ENCODE assay signal across 9 mouse cellular contexts in genomic region chr1:75262969-75263951, GRCm38 (mm10). TPM values are rescaled to one million over a fixed set of nuclear protein-coding genes. Genes with fewer than 3 reads are reported as not detected.
A peak's percentile ranks its signal among the peaks of the same experiment; 100 is the strongest.
DNase-seq lines count a peak whose midpoint lies in the region; ATAC-seq lines count a peak whose summit lies in the region.
"Had no signal": no experiment of that assay in that cellular context is flagged by ENCODE, and none has a peak within 500 bp of the region (broad histone marks: within the 10 kb centered on the region; RNA-seq: fewer than 3 reads in every experiment).

No protein-coding gene starts in this region.

- H3K36me3 ChIP-seq in heart, embryonic 13.5 days = no peaks in the 10 kb centered on the region
- H3K36me3 ChIP-seq in embryonic facial prominence, embryonic 14.5 days (ENCODE audit: control insufficient read depth, insufficient read depth, low read length) = no peaks in the 10 kb centered on the region
- H3K36me3 ChIP-seq in hindbrain, embryonic 16.5 days (ENCODE audit: control insufficient read depth, insufficient read depth, low read length) = no peaks in the 10 kb centered on the region
- H3K36me3 ChIP-seq in liver, embryonic 13.5 days = no peaks in the 10 kb centered on the region
- no peaks in the 10 kb centered on the region for H3K36me3 ChIP-seq in neural tube, embryonic 11.5 days (ENCODE audit: control insufficient read depth, insufficient read depth, low read length)
- H3K36me3 ChIP-seq: limb, embryonic 13.5 days had no signal

- H3K4me2 ChIP-seq in heart, embryonic 13.5 days = peak overlapping the region; percentile 51
- no peak overlapping the region for H3K4me2 ChIP-seq in embryonic facial prominence, embryonic 14.5 days (ENCODE audit: low read depth, low read length)
- H3K4me2 ChIP-seq in hindbrain, embryonic 16.5 days (ENCODE audit: low read length) = peak overlapping the region; percentile 56
- H3K4me2 ChIP-seq in liver, embryonic 13.5 days = 0 out of 2 replicates have a peak overlapping the region, but pooled peaks have one; percentile 6
- peak overlapping the region; percentile 53 for H3K4me2 ChIP-seq in neural tube, embryonic 11.5 days (ENCODE audit: low read depth)

- H3K4me1 ChIP-seq in heart, embryonic 13.5 days = no peaks in the 10 kb centered on the region
- no peaks in the 10 kb centered on the region for H3K4me1 ChIP-seq in embryonic facial prominence, embryonic 14.5 days (ENCODE audit: control insufficient read depth, insufficient read depth, low read length)
- no peaks in the 10 kb centered on the region; the same call in 1 of the 2 replicates for H3K4me1 ChIP-seq in hindbrain, embryonic 16.5 days (ENCODE audit: control insufficient read depth, insufficient read depth, low read depth, low read length)
- peaks cover 3% of the 10 kb centered on the region; the same call in 1 of the 2 replicates for H3K4me1 ChIP-seq in liver, embryonic 13.5 days (replicated peaks)
- peaks cover 4% of the 10 kb centered on the region; the same call in 1 of the 2 replicates for H3K4me1 ChIP-seq in neural tube, embryonic 11.5 days (ENCODE audit: control insufficient read depth, insufficient read depth, low read length)
- H3K4me1 ChIP-seq: limb, embryonic 13.5 days had no signal

- H3K27me3 ChIP-seq in heart, embryonic 13.5 days (replicated peaks) = peaks cover 76% of the 10 kb centered on the region
- peaks cover 53% of the 10 kb centered on the region for H3K27me3 ChIP-seq in embryonic facial prominence, embryonic 14.5 days (replicated peaks; ENCODE audit: control insufficient read depth, insufficient read depth, low read length)
- peaks cover 3% of the 10 kb centered on the region; the same call in 1 of the 2 replicates for H3K27me3 ChIP-seq in hindbrain, embryonic 16.5 days (replicated peaks; ENCODE audit: control insufficient read depth, insufficient read depth, low read length)
- peaks cover 65% of the 10 kb centered on the region for H3K27me3 ChIP-seq in liver, embryonic 13.5 days
- H3K27me3 ChIP-seq in neural tube, embryonic 11.5 days (ENCODE audit: control insufficient read depth, insufficient read depth, low read length) = peaks cover 32% of the 10 kb centered on the region

- 3% methylated on average over 40 of the region's 40 CpGs for WGBS in heart, embryonic 13.5 days
- WGBS in embryonic facial prominence, embryonic 14.5 days = 1% methylated on average over 33 of the region's 40 CpGs
- WGBS in hindbrain, embryonic 16.5 days = 1% methylated on average over 40 of the region's 40 CpGs
- WGBS in liver, embryonic 13.5 days (ENCODE audit: insufficient replicate concordance) = 3% methylated on average over 40 of the region's 40 CpGs
- WGBS in neural tube, embryonic 11.5 days = 1% methylated on average over 39 of the region's 40 CpGs

- no peaks in the 10 kb centered on the region for H3K9me3 ChIP-seq in heart, embryonic 13.5 days
- H3K9me3 ChIP-seq in embryonic facial prominence, embryonic 14.5 days (ENCODE audit: control insufficient read depth, low read length) = no peaks in the 10 kb centered on the region
- H3K9me3 ChIP-seq in hindbrain, embryonic 16.5 days (ENCODE audit: control insufficient read depth, low read length) = no peaks in the 10 kb centered on the region
- no peaks in the 10 kb centered on the region for H3K9me3 ChIP-seq in liver, embryonic 13.5 days (replicated peaks)
- no peaks in the 10 kb centered on the region for H3K9me3 ChIP-seq in neural tube, embryonic 11.5 days (ENCODE audit: control insufficient read depth, low read length)
- H3K9me3 ChIP-seq: limb, embryonic 13.5 days had no signal

- no peak overlapping the region for H3K9ac ChIP-seq in heart, embryonic 13.5 days
- H3K9ac ChIP-seq in embryonic facial prominence, embryonic 14.5 days (ENCODE audit: low read depth, low read length) = no peak overlapping the region
- peak overlapping the region; percentile 76 for H3K9ac ChIP-seq in hindbrain, embryonic 16.5 days (ENCODE audit: low read depth, low read length)
- H3K9ac ChIP-seq in liver, embryonic 13.5 days = no peak overlapping the region
- peak overlapping the region; percentile 41; the same call in 1 of the 2 replicates for H3K9ac ChIP-seq in neural tube, embryonic 11.5 days (ENCODE audit: low read length)
- H3K9ac ChIP-seq: limb, embryonic 13.5 days had no signal

- DNase-seq in heart, adult 11 months = no peak
- peak; percentile 87 for DNase-seq in ZHBTc4 (ENCODE audit: low read depth, low spot score)
- DNase-seq in embryonic facial prominence, embryonic 14.5 days (ENCODE audit: low spot score) = peak; percentile 85
- peak; percentile 55 for DNase-seq in liver, embryonic 13.5 days
- peak; percentile 72 for DNase-seq in neural tube, embryonic 11.5 days (ENCODE audit: low spot score)
- DNase-seq in thymus, postnatal 14 days = peak; percentile 62

- peak overlapping the region; percentile 29 for H3K4me3 ChIP-seq in heart, embryonic 13.5 days
- peak overlapping the region; percentile 15; the same call in 1 of the 2 replicates for H3K4me3 ChIP-seq in embryonic facial prominence, embryonic 14.5 days (ENCODE audit: low read depth, low read length)
- peak overlapping the region; percentile 71 for H3K4me3 ChIP-seq in hindbrain, embryonic 16.5 days (ENCODE audit: low read length)
- 0 out of 2 replicates have a peak overlapping the region, but pooled peaks have one; percentile 1 for H3K4me3 ChIP-seq in liver, embryonic 13.5 days (replicated peaks)
- H3K4me3 ChIP-seq in neural tube, embryonic 11.5 days (ENCODE audit: low read depth, low read length) = peak overlapping the region; percentile 38
- H3K4me3 ChIP-seq: limb, embryonic 13.5 days had no signal

- no peak overlapping the region for H3K27ac ChIP-seq in heart, embryonic 13.5 days (replicated peaks)
- H3K27ac ChIP-seq in embryonic facial prominence, embryonic 14.5 days (replicated peaks; ENCODE audit: low read depth, low read length) = no peak overlapping the region
- H3K27ac ChIP-seq in hindbrain, embryonic 16.5 days (ENCODE audit: low read depth, low read length) = peak overlapping the region; percentile 64; the same call in 1 of the 2 replicates
- no peak overlapping the region for H3K27ac ChIP-seq in liver, embryonic 13.5 days
- H3K27ac ChIP-seq in neural tube, embryonic 11.5 days (ENCODE audit: low read depth, low read length) = no peak overlapping the region
- H3K27ac ChIP-seq: limb, embryonic 13.5 days had no signal

- ATAC-seq in heart, embryonic 13.5 days (ENCODE audit: extremely low read depth, insufficient number of reproducible peaks, low FRiP score, low TSS enrichment) = no peak
- ATAC-seq in embryonic facial prominence, embryonic 14.5 days (ENCODE audit: low read depth) = peak; percentile 44; the same call in 1 of the 2 replicates
- peak; percentile 76 for ATAC-seq in hindbrain, embryonic 16.5 days
- no peak for ATAC-seq in liver, embryonic 13.5 days (ENCODE audit: low read depth)
- ATAC-seq in neural tube, embryonic 11.5 days (ENCODE audit: insufficient read depth, low FRiP score, low TSS enrichment) = no peak

RNA-seq across cellular contexts. Expression of gene Ptprn, which starts 1.0 kb away (rescaled TPM):
- 0.40 and 0.87 TPM in 2 replicates for polyA plus RNA-seq in heart, embryonic 13.5 days (2015; fragmentation: Nextera tagmentation; extraction: Ambion mirVana)
- polyA plus RNA-seq in embryonic facial prominence, embryonic 14.5 days (2014; fragmentation: Nextera tagmentation; extraction: Ambion mirVana) = 2.0 and 2.9 TPM in 2 replicates
- polyA plus RNA-seq in hindbrain, embryonic 16.5 days (2015; fragmentation: Nextera tagmentation; extraction: Ambion mirVana) = 36.9 and 40.6 TPM in 2 replicates
- 0.17 and 0.24 TPM in 2 replicates for polyA plus RNA-seq in liver, embryonic 13.5 days (2015; fragmentation: Nextera tagmentation; extraction: Ambion mirVana)
- polyA plus RNA-seq in neural tube, embryonic 11.5 days (2014; fragmentation: Nextera tagmentation; extraction: Ambion mirVana) = 4.4 and 6.0 TPM in 2 replicates

RNA-seq across cellular contexts. Expression of gene Resp18, which starts 15.0 kb away (rescaled TPM):
- 0.75 TPM in 1 of 2 replicates, not detected in the other for polyA plus RNA-seq in heart, embryonic 13.5 days (2015; fragmentation: Nextera tagmentation; extraction: Ambion mirVana)
- polyA plus RNA-seq in embryonic facial prominence, embryonic 14.5 days (2014; fragmentation: Nextera tagmentation; extraction: Ambion mirVana) = 6.0 and 6.9 TPM in 2 replicates
- 251 and 327 TPM in 2 replicates for polyA plus RNA-seq in hindbrain, embryonic 16.5 days (2015; fragmentation: Nextera tagmentation; extraction: Ambion mirVana)
- polyA plus RNA-seq in liver, embryonic 13.5 days (2015; fragmentation: Nextera tagmentation; extraction: Ambion mirVana) = not detected in 2 replicates
- polyA plus RNA-seq in neural tube, embryonic 11.5 days (2014; fragmentation: Nextera tagmentation; extraction: Ambion mirVana) = 30.9 and 35.0 TPM in 2 replicates
- polyA plus RNA-seq: limb, embryonic 13.5 days had no signal

RNA-seq across cellular contexts. Expression of gene Dnajb2, which starts 27.1 kb away (rescaled TPM):
- 30.5 and 32.6 TPM in 2 replicates for polyA plus RNA-seq in heart, embryonic 13.5 days (2015; fragmentation: Nextera tagmentation; extraction: Ambion mirVana)
- polyA plus RNA-seq in embryonic facial prominence, embryonic 14.5 days (2014; fragmentation: Nextera tagmentation; extraction: Ambion mirVana) = 20.0 and 21.0 TPM in 2 replicates
- 86.3 and 98.0 TPM in 2 replicates for polyA plus RNA-seq in hindbrain, embryonic 16.5 days (2015; fragmentation: Nextera tagmentation; extraction: Ambion mirVana)
- 31.2 and 34.7 TPM in 2 replicates for polyA plus RNA-seq in liver, embryonic 13.5 days (2015; fragmentation: Nextera tagmentation; extraction: Ambion mirVana)
- 20.5 and 21.9 TPM in 2 replicates for polyA plus RNA-seq in neural tube, embryonic 11.5 days (2014; fragmentation: Nextera tagmentation; extraction: Ambion mirVana)

RNA-seq across cellular contexts. Expression of gene A630095N17Rik, which starts 31.4 kb away (rescaled TPM):
- not detected in 2 replicates for polyA plus RNA-seq in heart, embryonic 13.5 days (2015; fragmentation: Nextera tagmentation; extraction: Ambion mirVana)
- polyA plus RNA-seq in embryonic facial prominence, embryonic 14.5 days (2014; fragmentation: Nextera tagmentation; extraction: Ambion mirVana) = not detected in 2 replicates
- 0.26 TPM in 1 of 2 replicates, not detected in the other for polyA plus RNA-seq in hindbrain, embryonic 16.5 days (2015; fragmentation: Nextera tagmentation; extraction: Ambion mirVana)
- not detected in 2 replicates for polyA plus RNA-seq in liver, embryonic 13.5 days (2015; fragmentation: Nextera tagmentation; extraction: Ambion mirVana)
- not detected in 2 replicates for polyA plus RNA-seq in neural tube, embryonic 11.5 days (2014; fragmentation: Nextera tagmentation; extraction: Ambion mirVana)
- polyA plus RNA-seq: limb, embryonic 13.5 days had no signal

RNA-seq across cellular contexts. Expression of gene Tuba4a, which starts 43.6 kb away (rescaled TPM):
- 43.3 and 45.1 TPM in 2 replicates for polyA plus RNA-seq in heart, embryonic 13.5 days (2015; fragmentation: Nextera tagmentation; extraction: Ambion mirVana)
- polyA plus RNA-seq in embryonic facial prominence, embryonic 14.5 days (2014; fragmentation: Nextera tagmentation; extraction: Ambion mirVana) = 59.6 and 76.1 TPM in 2 replicates
- 45.5 and 74.1 TPM in 2 replicates for polyA plus RNA-seq in hindbrain, embryonic 16.5 days (2015; fragmentation: Nextera tagmentation; extraction: Ambion mirVana)
- 456 and 508 TPM in 2 replicates for polyA plus RNA-seq in liver, embryonic 13.5 days (2015; fragmentation: Nextera tagmentation; extraction: Ambion mirVana)
- 17.6 and 18.0 TPM in 2 replicates for polyA plus RNA-seq in neural tube, embryonic 11.5 days (2014; fragmentation: Nextera tagmentation; extraction: Ambion mirVana)

Comparison
In these comparisons a context has a peak if more than half of its experiments do, and no peak if none do; other contexts are left out.
1. ATAC-seq: peak in embryonic facial prominence, embryonic 14.5 days (single experiment) and hindbrain, embryonic 16.5 days (single experiment); none in heart, embryonic 13.5 days (single experiment), liver, embryonic 13.5 days (single experiment) and neural tube, embryonic 11.5 days (single experiment).
2. H3K4me3 ChIP-seq: peak in every context shown above with its lines; median percentile 71 in hindbrain, embryonic 16.5 days; 38 in neural tube, embryonic 11.5 days; 29 in heart, embryonic 13.5 days; 15 in embryonic facial prominence, embryonic 14.5 days; 1 in liver, embryonic 13.5 days.
3. H3K9ac ChIP-seq: peak in hindbrain, embryonic 16.5 days (single experiment) and neural tube, embryonic 11.5 days (single experiment); none in heart, embryonic 13.5 days (single experiment), embryonic facial prominence, embryonic 14.5 days (single experiment) and liver, embryonic 13.5 days (single experiment).